Mouse (Mus musculus) left cerebral cortex, adult 2 months (tissue): Measurements from ENCODE around the gene Bmpr1b. TPM values are rescaled to one million over a fixed set of nuclear protein-coding genes. Genes with fewer than 3 reads are reported as not detected.

Source experiments
- DNase-seq, 2 experiments: peaks; one replicate each; pipeline ENCODE4 v3.0.0; 2021 to 2022; ENCODE audit warnings: low spot score in 2 of 2, mixed read lengths in 1 of 2; ENCODE audit errors: extremely low spot score in 1 of 2
- H3K27ac ChIP-seq: fragments of 200-600 bp; 2 replicates; pipeline ENCODE4 v1.8.1; 2022
- H3K4me3 ChIP-seq: fragments of 200-600 bp; 2 replicates; pipeline ENCODE4 v1.8.1; 2022
- CTCF ChIP-seq: fragments of 200-600 bp; IDR thresholded peaks from 2 replicates; pipeline ENCODE4 v1.8.1; 2022; ENCODE audit warnings: antibody characterized with exemption, mild to moderate bottlenecking, moderate library complexity
- intact Hi-C: fragments of 180-260 bp; cut with DNase I; formaldehyde crosslinking; loops from one replicate; pipeline ENCODE4 v1.15.1; 2025
- total RNA-seq, 2 experiments: library from RNA; stranded (reverse); gene quantifications; 2 replicates each; pipeline ENCODE4 v1.2.3; 2021

Bmpr1b gene
- total RNA-seq, 2 experiments from 2014 or later = 16.9 to 20.2 TPM

- TF ChIP-seq CTCF = no peak
- no peak for DNase-seq
- intact Hi-C loops = loop anchor here (5.0 kb wide), 1 partner anchor 214 kb away; no protein-coding TSS in a partner anchor
- Histone ChIP-seq H3K4me3 (no peak overlapping the region), H3K27ac (no peak overlapping the region)
Measured at GRCm38 (mm10) chr3:142063536-142064226, 105.5 kb downstream of the Bmpr1b start.

- Histone ChIP-seq H3K27ac (no peak overlapping the region), H3K4me3 (no peak overlapping the region)
- intact Hi-C loops = loop anchor here (5.0 kb wide), 1 partner anchor 216 kb away; no protein-coding TSS in a partner anchor
- no peak for DNase-seq
- TF ChIP-seq CTCF = no peak
Measured at GRCm38 (mm10) chr3:142061267-142061666, 108.0 kb downstream of the Bmpr1b start.

GRCm38 (mm10) chr3:142059890-142060289 lies 109.3 kb downstream of the Bmpr1b start:
- H3K27ac ChIP-seq = no peak overlapping the region
- intact Hi-C loops = loop anchor here (5.0 kb wide), 1 partner anchor 217 kb away; no protein-coding TSS in a partner anchor
- no peak for TF ChIP-seq CTCF
- DNase-seq = no peak
- no peak overlapping the region for H3K4me3 ChIP-seq

- TF ChIP-seq CTCF = no peak
- no peak overlapping the region for H3K4me3 ChIP-seq
- intact Hi-C loops = no loop called here
- no peak overlapping the region for H3K27ac ChIP-seq
- DNase-seq = no peak
Measured at GRCm38 (mm10) chr3:142050681-142051080, 118.5 kb downstream of the Bmpr1b start.

- intact Hi-C loops = no loop called here
- no peak for DNase-seq
Measured at GRCm38 (mm10) chr3:142049610-142050009, 119.6 kb downstream of the Bmpr1b start.

GRCm38 (mm10) chr3:142049093-142049492 lies 120.1 kb downstream of the Bmpr1b start:
- no peak for DNase-seq
- Histone ChIP-seq H3K27ac (no peak overlapping the region), H3K4me3 (no peak overlapping the region)
- intact Hi-C loops = no loop called here
- no peak for TF ChIP-seq CTCF

More at GRCm38 (mm10) chr3:142049610-142050009, 119.6 kb downstream of the Bmpr1b start:
- Histone ChIP-seq H3K4me3 (no peak overlapping the region), H3K27ac (no peak overlapping the region)
- TF ChIP-seq CTCF = no peak

GRCm38 (mm10) chr3:142048493-142048892 lies 120.7 kb downstream of the Bmpr1b start:
- no peak for DNase-seq
- Histone ChIP-seq H3K27ac (no peak overlapping the region), H3K4me3 (no peak overlapping the region)
- intact Hi-C loops = no loop called here
- TF ChIP-seq CTCF = no peak

GRCm38 (mm10) chr3:142043463-142043862 lies 125.8 kb downstream of the Bmpr1b start:
- no peak for DNase-seq
- no peak overlapping the region for H3K4me3 ChIP-seq
- H3K27ac ChIP-seq = no peak overlapping the region
- intact Hi-C loops = loop anchor here (5.0 kb wide), 2 partner anchors 156 to 234 kb away; no protein-coding TSS in a partner anchor
- peak; percentile 75 for TF ChIP-seq CTCF

GRCm38 (mm10) chr3:142043006-142043405 lies 126.2 kb downstream of the Bmpr1b start:
- no peak for DNase-seq
- no peak for TF ChIP-seq CTCF
- no peak overlapping the region for H3K4me3 ChIP-seq
- no peak overlapping the region for H3K27ac ChIP-seq
- intact Hi-C loops = loop anchor here (5.0 kb wide), 2 partner anchors 156 to 234 kb away; no protein-coding TSS in a partner anchor

GRCm38 (mm10) chr3:142040345-142040744 lies 128.9 kb downstream of the Bmpr1b start:
- Histone ChIP-seq H3K27ac (no peak overlapping the region), H3K4me3 (no peak overlapping the region)
- DNase-seq = peak in 1 of 2 experiments; percentile 19
- intact Hi-C loops = loop anchor here (5.0 kb wide), 2 partner anchors 153 to 237 kb away; no protein-coding TSS in a partner anchor
- TF ChIP-seq CTCF = no peak

GRCm38 (mm10) chr3:142034160-142034559 lies 135.1 kb downstream of the Bmpr1b start:
- TF ChIP-seq CTCF = no peak
- intact Hi-C loops = no loop called here

GRCm38 (mm10) chr3:142019716-142020115 lies 149.5 kb downstream of the Bmpr1b start:
- Histone ChIP-seq H3K27ac (no peak overlapping the region), H3K4me3 (no peak overlapping the region)
- no peak for DNase-seq
- no peak for TF ChIP-seq CTCF
- intact Hi-C loops = no loop called here

More at GRCm38 (mm10) chr3:142034160-142034559, 135.1 kb downstream of the Bmpr1b start:
- no peak for DNase-seq
- H3K4me3 ChIP-seq = no peak overlapping the region
- no peak overlapping the region for H3K27ac ChIP-seq
